22 mouse cellular contexts compared by ENCODE assay signal in the genomic region with DNA sequence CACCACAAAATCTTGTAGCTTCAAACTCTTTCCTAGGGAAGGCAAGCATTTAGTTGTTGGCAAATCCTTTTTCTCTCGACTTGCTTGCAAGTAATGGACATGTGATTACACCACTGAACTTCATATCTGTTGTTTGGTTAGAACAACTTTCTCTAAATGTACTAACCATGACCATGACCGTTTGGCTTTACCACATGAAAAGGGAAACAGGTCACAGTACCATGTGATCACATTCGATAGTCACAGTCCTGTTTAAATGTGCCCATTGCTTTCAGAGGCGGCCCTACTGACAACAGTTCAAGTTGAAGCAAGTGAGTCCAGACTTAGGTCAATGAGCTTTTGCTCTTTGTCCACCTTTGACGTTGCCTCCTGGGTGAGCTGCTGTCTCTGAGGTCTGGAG.
"Had no signal": no experiment of that assay in that cellular context is flagged by ENCODE, and none has a peak within 500 bp of the region (broad histone marks: within the 10 kb centered on the region; RNA-seq: fewer than 3 reads in every experiment).

No protein-coding gene starts in this region.

- H3K9ac ChIP-seq: heart, embryonic 13.5 days; heart, embryonic 15.5 days; hindbrain, embryonic 13.5 days; hindbrain, embryonic 15.5 days; limb, embryonic 13.5 days; limb, embryonic 15.5 days; liver, embryonic 13.5 days had no signal

- DNase-seq: gastrocnemius, postnatal 14 days; gastrocnemius, postnatal 36 days; heart, adult 11 months; heart, adult 2 months; heart, postnatal 14 days; heart, postnatal 36 days; kidney, adult 11 months; kidney, postnatal 14 days; layer of hippocampus, adult 9-11 months; layer of hippocampus, postnatal 36 days; left cerebral cortex, postnatal 4 days; liver, embryonic 13.5 days had no signal

- H3K27me3 ChIP-seq: heart, embryonic 13.5 days; heart, embryonic 15.5 days; hindbrain, embryonic 13.5 days; hindbrain, embryonic 15.5 days; limb, embryonic 13.5 days; limb, embryonic 15.5 days; liver, embryonic 13.5 days had no signal

- H3K27ac ChIP-seq: heart, adult 2 months; heart, embryonic 13.5 days; heart, embryonic 15.5 days; hindbrain, embryonic 13.5 days; hindbrain, embryonic 15.5 days; hindbrain, postnatal 0 days; kidney, postnatal 0 days; limb, embryonic 13.5 days; limb, embryonic 15.5 days; liver, embryonic 13.5 days had no signal

- H3K9me3 ChIP-seq: heart, embryonic 13.5 days; heart, embryonic 15.5 days; hindbrain, embryonic 13.5 days; hindbrain, embryonic 15.5 days; limb, embryonic 13.5 days; limb, embryonic 15.5 days; liver, embryonic 13.5 days had no signal

- ATAC-seq: hindbrain, postnatal 0 days; intestine, embryonic 16.5 days had no signal

- H3K4me2 ChIP-seq: heart, embryonic 11.5 days; heart, embryonic 13.5 days; heart, embryonic 15.5 days; hindbrain, embryonic 13.5 days; hindbrain, embryonic 15.5 days; limb, embryonic 13.5 days; limb, embryonic 15.5 days; liver, embryonic 13.5 days had no signal

- H3K4me3 ChIP-seq: heart, adult 2 months; heart, embryonic 13.5 days; heart, embryonic 15.5 days; hindbrain, embryonic 13.5 days; hindbrain, embryonic 15.5 days; limb, embryonic 13.5 days; limb, embryonic 15.5 days; liver, embryonic 13.5 days had no signal

- H3K36me3 ChIP-seq: heart, embryonic 13.5 days; heart, embryonic 15.5 days; hindbrain, embryonic 13.5 days; hindbrain, embryonic 15.5 days; limb, embryonic 13.5 days; limb, embryonic 15.5 days; liver, embryonic 13.5 days had no signal

- H3K4me1 ChIP-seq: heart, embryonic 13.5 days; heart, embryonic 15.5 days; hindbrain, embryonic 13.5 days; hindbrain, embryonic 15.5 days; limb, embryonic 13.5 days; limb, embryonic 15.5 days; liver, embryonic 13.5 days had no signal
